Mouse (Mus musculus) forebrain, embryonic 15.5 days (tissue): ENCODE results near the gene Sgtb. TPM values are rescaled to one million over a fixed set of nuclear protein-coding genes. Genes with fewer than 3 reads are reported as not detected.
A peak's percentile ranks its signal among the peaks of the same experiment; 100 is the strongest.

Experiments used
- ATAC-seq: fragments of 200-750 bp; cut with Nextera tagmentation; replicated peaks from 2 replicates; pipeline ENCODE4 v1.8.0; 2017; ENCODE audit warnings: mild to moderate bottlenecking, moderate TSS enrichment, moderate library complexity
- H3K27ac ChIP-seq: fragments of 300-500 bp; sonication (generic); replicated peaks from 2 replicates; pipeline ENCODE4 v1.5.1; 2015; ENCODE audit warnings: mild to moderate bottlenecking, inconsistent platforms
- H3K27me3 ChIP-seq: fragments of 300-500 bp; sonication (generic); 2 replicates; pipeline ENCODE4 v1.6.1; 2015; ENCODE audit warnings: inconsistent platforms
- H3K36me3 ChIP-seq: fragments of 300-500 bp; sonication (generic); 2 replicates; pipeline ENCODE4 v1.6.1; 2015; ENCODE audit warnings: mild to moderate bottlenecking, inconsistent platforms
- H3K4me1 ChIP-seq: fragments of 300-500 bp; sonication (generic); 2 replicates; pipeline ENCODE4 v1.6.1; 2015; ENCODE audit warnings: inconsistent platforms
- H3K4me2 ChIP-seq: fragments of 300-500 bp; sonication (generic); replicated peaks from 2 replicates; pipeline ENCODE4 v1.6.1; 2015; ENCODE audit warnings: mild to moderate bottlenecking, inconsistent platforms
- H3K4me3 ChIP-seq: fragments of 300-500 bp; sonication (generic); 2 replicates; pipeline ENCODE4 v1.5.1; 2015; ENCODE audit warnings: mild to moderate bottlenecking, inconsistent platforms
- H3K9ac ChIP-seq: fragments of 300-500 bp; sonication (generic); replicated peaks from 2 replicates; pipeline ENCODE4 v1.6.1; 2015; ENCODE audit warnings: mild to moderate bottlenecking, inconsistent platforms
- H3K9me3 ChIP-seq: fragments of 300-500 bp; sonication (generic); 2 replicates; pipeline ENCODE4 v1.6.1; 2016; ENCODE audit warnings: inconsistent platforms
- WGBS: fragments of 180-500 bp; shearing (Covaris S2); methylation state at CpG from one replicate; pipeline ENCODE4 v1.1.7; 2015; ENCODE audit warnings: mixed read lengths; 5-methylcytosine and 5-hydroxymethylcytosine counted together
- polyA plus RNA-seq: library from polyadenylated mRNA; unstranded; fragments of >200 nt; fragmentation: Nextera tagmentation; extraction: Ambion mirVana; gene quantifications from 2 replicates; pipeline ENCODE4 v1.2.1, GENCODE M21; 2015

Sgtb gene
- 32.2 and 34.4 TPM in 2 replicates for polyA plus RNA-seq

GRCm38 (mm10) chr13:104109288-104109815, at the start of gene Sgtb, which contains the start of gene Nln:
TSS of gene Sgtb (plus strand) at chr13:104109741.
TSS of gene Nln (minus strand) at chr13:104109614.
- peaks cover 26% of the 10 kb centered on the region for H3K4me1 ChIP-seq
- ATAC-seq: peak; percentile 96

DNA sequence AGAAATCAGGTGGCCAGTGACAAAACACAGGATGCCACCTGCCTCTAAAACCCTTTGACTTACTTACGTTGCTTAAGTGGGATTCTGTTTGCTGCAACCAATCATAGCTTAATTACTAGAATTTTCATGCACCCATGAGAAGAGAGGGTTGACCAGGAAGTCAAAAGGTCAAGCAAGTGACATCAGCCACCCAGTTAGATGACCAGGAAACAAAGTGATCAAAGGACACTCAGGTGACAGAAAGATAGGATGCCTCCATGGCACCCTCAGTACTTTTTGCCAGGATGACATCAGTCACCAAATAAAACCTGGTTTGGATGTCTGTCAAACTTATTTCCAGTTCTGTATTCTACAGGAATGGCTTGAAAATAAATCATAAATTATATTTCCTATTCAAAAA, 49.3 kb upstream of the Sgtb start:
- 79% methylated on average over 1 of the region's 1 CpGs for WGBS
- no peak overlapping the region for H3K9ac ChIP-seq
- no peaks in the 10 kb centered on the region for H3K9me3 ChIP-seq
- no peaks in the 10 kb centered on the region for H3K27me3 ChIP-seq
- no peak overlapping the region for H3K27ac ChIP-seq
- 0 out of 2 replicates have a peak, but pooled peaks cover 3% of the 10 kb centered on the region for H3K4me1 ChIP-seq
- no peak overlapping the region for H3K4me3 ChIP-seq
- no peak overlapping the region for H3K4me2 ChIP-seq
- ATAC-seq: no peak
- peaks cover 6% of the 10 kb centered on the region; the same call in 1 of the 2 replicates for H3K36me3 ChIP-seq

More at GRCm38 (mm10) chr13:104109288-104109815, at the start of gene Sgtb, which contains the start of gene Nln:
- Histone ChIP-seq H3K4me3 (peak within 1 kb of the TSS; percentile 83), H3K36me3 (peaks cover 4% of the 10 kb centered on the region; the same call in 1 of the 2 replicates), H3K27me3 (no peaks in the 10 kb centered on the region), H3K9ac (peak within 1 kb of the TSS; percentile 74), H3K9me3 (no peaks in the 10 kb centered on the region), H3K4me2 (peak within 1 kb of the TSS; percentile 91), H3K27ac (peak within 1 kb of the TSS; percentile 88)
- WGBS: under 1% methylated on average over 32 of the region's 44 CpGs

DNA sequence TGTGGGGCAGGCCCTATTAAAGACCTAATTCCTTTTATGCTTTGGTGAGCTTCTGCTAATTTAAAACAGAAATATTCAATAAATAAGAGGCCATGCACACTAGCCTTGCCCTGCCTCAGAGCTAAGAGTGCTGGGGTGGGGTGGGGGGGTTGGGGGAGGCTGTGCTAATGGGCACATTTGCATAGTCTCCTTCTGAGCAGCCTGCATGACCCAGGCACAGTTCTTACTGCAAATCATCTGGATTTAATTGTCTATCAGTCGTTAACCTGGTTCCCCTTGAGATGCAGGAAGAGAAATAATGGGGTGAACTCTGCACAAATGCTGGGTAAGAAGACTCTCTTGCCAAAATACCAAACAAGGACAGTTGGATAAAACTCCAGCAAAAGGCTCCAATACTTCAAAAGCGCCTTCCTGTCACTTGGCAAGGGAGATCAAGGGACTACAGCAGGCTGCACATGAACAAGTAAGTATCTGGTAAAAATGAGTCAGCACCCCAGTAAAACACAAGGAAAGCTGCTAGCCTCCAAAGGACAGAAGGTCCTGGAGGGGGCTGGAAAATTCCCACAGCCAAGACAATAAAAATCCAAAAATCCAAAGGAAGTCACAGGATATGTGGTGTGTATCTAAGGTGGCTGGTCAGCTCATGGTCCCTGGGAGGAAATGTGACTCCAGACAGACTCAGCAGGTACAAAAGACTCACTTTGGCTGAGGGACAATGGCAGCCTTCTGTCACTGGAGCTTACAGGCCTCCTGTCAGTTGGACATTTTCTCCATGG, 47.4 kb upstream of the Sgtb start:
- Histone ChIP-seq H3K9me3 (no peaks in the 10 kb centered on the region), H3K9ac (no peak overlapping the region), H3K4me3 (no peak overlapping the region), H3K27ac (no peak overlapping the region), H3K4me2 (no peak overlapping the region), H3K27me3 (no peaks in the 10 kb centered on the region), H3K4me1 (0 out of 2 replicates have a peak, but pooled peaks cover 3% of the 10 kb centered on the region), H3K36me3 (peaks cover 9% of the 10 kb centered on the region; the same call in 1 of the 2 replicates)
- WGBS: 21% methylated on average over 2 of the region's 2 CpGs
- ATAC-seq: peak; percentile 48; the same call in 1 of the 2 replicates

DNA sequence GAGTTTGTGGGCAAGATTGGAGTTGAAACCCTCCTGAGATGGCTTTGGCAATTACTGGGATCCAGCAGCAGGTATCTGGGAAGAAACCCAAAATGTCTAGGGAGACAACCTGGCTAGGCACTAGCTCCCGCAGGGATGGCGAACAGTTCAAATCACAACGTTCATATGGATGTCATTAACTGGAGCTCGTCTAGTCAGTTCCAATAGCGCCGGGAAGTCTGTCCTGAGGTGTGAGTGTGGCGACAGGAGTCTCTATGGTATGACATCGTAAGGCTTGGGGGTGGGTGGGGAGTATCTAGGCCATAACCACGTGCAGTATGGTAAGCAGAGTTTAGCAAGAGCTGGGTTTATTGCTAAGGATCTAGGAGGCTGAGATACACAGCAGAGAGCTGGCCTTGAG, 46.5 kb upstream of the Sgtb start:
- ATAC-seq: no peak
- Histone ChIP-seq H3K27me3 (no peaks in the 10 kb centered on the region), H3K9ac (no peak overlapping the region), H3K36me3 (peaks cover 16% of the 10 kb centered on the region; the same call in 1 of the 2 replicates), H3K27ac (no peak overlapping the region), H3K9me3 (no peaks in the 10 kb centered on the region), H3K4me3 (no peak overlapping the region), H3K4me1 (0 out of 2 replicates have a peak, but pooled peaks cover 3% of the 10 kb centered on the region), H3K4me2 (no peak overlapping the region)
- WGBS: 82% methylated on average over 9 of the region's 9 CpGs

DNA sequence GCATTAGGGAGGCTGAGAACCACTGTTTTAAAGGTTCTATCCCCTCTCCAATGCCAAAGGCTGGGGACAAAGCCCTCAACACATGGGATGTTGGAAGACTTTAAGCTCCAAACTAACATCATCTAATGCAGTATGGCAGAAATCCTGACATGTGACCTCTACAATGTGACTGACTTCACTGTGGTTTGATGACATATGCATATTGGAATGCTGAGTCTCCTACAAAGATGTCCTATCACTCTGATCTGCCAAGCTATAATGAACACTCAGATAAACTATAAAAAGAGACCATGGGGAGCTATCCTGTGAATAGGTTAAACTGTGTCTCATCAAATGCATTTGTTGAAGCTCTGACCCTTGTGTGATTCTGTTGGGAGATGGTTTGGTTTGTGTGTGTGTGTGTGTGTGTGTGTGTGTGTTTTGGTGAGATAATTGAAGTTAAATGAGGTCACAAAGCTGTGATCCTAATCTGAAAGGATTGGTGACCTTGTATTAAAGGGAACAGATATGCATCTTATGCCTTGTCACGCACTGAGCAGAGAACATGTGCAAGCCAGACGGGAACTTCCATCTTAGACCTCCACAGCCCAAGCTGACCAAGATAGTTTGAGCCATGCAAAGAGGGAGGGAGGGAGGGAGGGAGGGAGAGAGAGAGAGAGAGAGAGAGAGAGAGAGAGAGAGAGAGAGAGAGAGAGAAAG, 43.7 kb upstream of the Sgtb start:
- no peak overlapping the region for H3K4me2 ChIP-seq
- 90% methylated on average over 2 of the region's 2 CpGs for WGBS

DNA sequence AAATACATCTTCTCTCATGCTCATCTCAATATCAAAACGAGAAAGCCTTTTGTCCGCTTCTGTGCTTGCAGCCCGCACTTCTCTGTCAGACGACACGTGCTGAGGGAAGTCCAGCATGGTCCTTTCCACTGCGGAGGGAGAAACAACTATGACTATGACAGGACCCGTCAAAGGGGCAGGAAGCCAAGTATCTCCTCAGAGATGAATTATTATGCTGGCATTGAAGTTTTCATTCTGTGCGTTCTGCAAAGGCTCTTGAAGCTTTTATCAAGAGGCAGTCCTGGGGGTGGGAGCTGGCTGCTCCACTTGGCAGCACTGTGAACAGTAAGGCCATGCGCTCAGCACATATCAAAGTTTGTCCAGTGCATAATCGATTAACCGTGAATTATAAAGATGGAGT, 40.3 kb upstream of the Sgtb start:
- ATAC-seq: no peak
- H3K9me3 ChIP-seq: no peaks in the 10 kb centered on the region
- no peaks in the 10 kb centered on the region for H3K27me3 ChIP-seq
- no peak overlapping the region for H3K9ac ChIP-seq
- 91% methylated on average over 11 of the region's 11 CpGs for WGBS
- no peak overlapping the region for H3K27ac ChIP-seq
- H3K4me3 ChIP-seq: no peak overlapping the region
- H3K36me3 ChIP-seq: peaks cover 25% of the 10 kb centered on the region; the same call in 1 of the 2 replicates
- H3K4me1 ChIP-seq: no peaks in the 10 kb centered on the region
- no peak overlapping the region for H3K4me2 ChIP-seq

More for the DNA sequence above, 43.7 kb upstream of the Sgtb start:
- H3K4me1 ChIP-seq: 0 out of 2 replicates have a peak, but pooled peaks cover 3% of the 10 kb centered on the region
- H3K36me3 ChIP-seq: peaks cover 27% of the 10 kb centered on the region; the same call in 1 of the 2 replicates
- no peaks in the 10 kb centered on the region for H3K27me3 ChIP-seq
- H3K9me3 ChIP-seq: no peaks in the 10 kb centered on the region
- ATAC-seq: no peak
- no peak overlapping the region for H3K9ac ChIP-seq
- no peak overlapping the region for H3K4me3 ChIP-seq
- no peak overlapping the region for H3K27ac ChIP-seq

DNA sequence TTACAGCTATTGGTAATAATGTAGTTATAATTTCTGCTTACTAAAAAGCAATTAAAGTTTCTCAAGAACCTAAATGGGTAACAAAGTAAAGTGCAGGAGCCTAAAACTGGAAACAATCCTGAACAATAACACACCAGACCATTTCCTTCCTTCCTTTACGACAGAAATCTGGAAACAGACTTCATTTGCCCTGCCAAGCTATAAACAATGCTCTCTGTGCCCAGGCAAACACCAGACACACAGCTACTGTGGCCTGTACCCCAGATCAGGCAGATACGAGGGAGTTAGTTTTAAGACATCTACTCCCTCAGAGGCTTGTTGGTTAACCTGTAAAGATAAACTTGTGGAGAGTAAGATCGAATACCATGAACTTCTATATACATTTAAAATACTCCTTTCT, 38.8 kb upstream of the Sgtb start:
- Histone ChIP-seq H3K9me3 (no peaks in the 10 kb centered on the region), H3K4me1 (no peaks in the 10 kb centered on the region), H3K27ac (no peak overlapping the region), H3K4me2 (no peak overlapping the region), H3K36me3 (peaks cover 23% of the 10 kb centered on the region; the same call in 1 of the 2 replicates), H3K27me3 (no peaks in the 10 kb centered on the region), H3K4me3 (no peak overlapping the region), H3K9ac (no peak overlapping the region)
- ATAC-seq: no peak
- WGBS: 72% methylated on average over 3 of the region's 3 CpGs

DNA sequence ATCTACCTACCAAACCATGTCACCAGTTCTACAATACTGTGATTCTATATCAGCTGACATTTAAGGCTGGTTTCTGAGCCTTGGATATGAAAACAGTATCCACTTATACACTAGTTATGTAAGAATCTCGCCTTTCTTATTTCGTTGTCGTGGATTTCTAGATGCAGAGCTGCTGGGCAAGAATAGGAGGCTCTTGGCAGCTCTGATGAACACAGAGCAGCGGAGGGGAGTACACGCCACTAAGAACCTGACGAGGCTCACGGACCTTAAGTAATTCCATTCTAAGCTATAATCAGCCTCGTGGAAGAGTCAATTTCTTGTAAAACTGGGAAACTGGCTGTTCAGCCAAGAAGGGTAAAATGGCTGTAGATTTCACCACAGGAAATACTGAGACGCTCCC, 37.2 kb upstream of the Sgtb start:
- Histone ChIP-seq H3K4me1 (no peaks in the 10 kb centered on the region), H3K27ac (no peak overlapping the region), H3K4me3 (no peak overlapping the region), H3K36me3 (peaks cover 20% of the 10 kb centered on the region; the same call in 1 of the 2 replicates), H3K27me3 (no peaks in the 10 kb centered on the region), H3K4me2 (no peak overlapping the region), H3K9ac (no peak overlapping the region), H3K9me3 (no peaks in the 10 kb centered on the region)
- ATAC-seq: no peak
- WGBS: 74% methylated on average over 9 of the region's 9 CpGs

- Histone ChIP-seq H3K9ac (no peak overlapping the region), H3K9me3 (no peaks in the 10 kb centered on the region), H3K27me3 (no peaks in the 10 kb centered on the region), H3K4me2 (no peak overlapping the region), H3K27ac (no peak overlapping the region), H3K4me3 (no peak overlapping the region), H3K36me3 (peaks cover 4% of the 10 kb centered on the region; the same call in 1 of the 2 replicates), H3K4me1 (no peaks in the 10 kb centered on the region)
- 94% methylated on average over 8 of the region's 8 CpGs for WGBS
- no peak for ATAC-seq
Measured at GRCm38 (mm10) chr13:104074230-104074629, 35.3 kb upstream of the Sgtb start.

DNA sequence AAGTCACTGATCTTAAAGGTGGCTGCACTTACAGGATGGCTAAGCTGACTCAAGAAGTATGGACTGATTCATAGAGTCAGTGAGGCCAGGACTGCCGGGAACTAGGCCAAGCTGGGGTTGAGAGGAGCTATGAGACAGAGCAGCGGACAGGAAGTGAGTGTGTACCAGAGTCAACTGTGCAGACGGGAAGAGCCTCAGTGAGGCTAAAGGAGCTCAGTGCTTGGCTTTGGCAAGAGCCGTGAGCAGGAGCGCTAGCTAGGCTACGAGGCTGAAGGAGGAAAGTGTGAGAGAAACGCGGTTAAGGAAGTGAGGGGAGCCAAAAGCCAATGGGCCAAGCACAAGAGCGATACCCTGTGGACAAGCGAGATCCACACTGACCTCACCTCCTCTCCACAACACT, 34.8 kb upstream of the Sgtb start:
- Histone ChIP-seq H3K27me3 (no peaks in the 10 kb centered on the region), H3K4me3 (no peak overlapping the region), H3K4me1 (no peaks in the 10 kb centered on the region), H3K27ac (no peak overlapping the region), H3K9ac (no peak overlapping the region), H3K9me3 (no peaks in the 10 kb centered on the region), H3K36me3 (peaks cover 4% of the 10 kb centered on the region; the same call in 1 of the 2 replicates), H3K4me2 (no peak overlapping the region)
- 87% methylated on average over 10 of the region's 10 CpGs for WGBS
- no peak for ATAC-seq

DNA sequence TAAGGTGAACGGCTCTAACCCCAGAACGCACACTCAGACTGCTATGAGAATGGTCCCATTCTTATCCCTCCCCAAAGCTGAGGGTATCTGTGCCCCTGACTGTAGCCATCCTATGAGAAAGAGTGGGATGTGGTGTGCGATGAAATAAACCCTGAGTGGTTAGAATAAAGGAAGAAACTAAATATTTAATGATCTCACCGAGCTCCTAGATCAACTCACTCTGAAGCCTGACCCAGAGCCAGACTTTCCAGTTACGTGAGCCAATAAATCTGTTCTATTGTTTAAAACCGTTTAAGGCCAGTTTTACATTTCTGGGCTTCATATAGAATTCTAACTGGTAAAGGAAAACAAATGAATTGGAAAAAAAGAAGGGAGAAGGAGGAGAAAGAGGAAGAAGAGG, 32.5 kb upstream of the Sgtb start:
- H3K9ac ChIP-seq: no peak overlapping the region
- no peak for ATAC-seq
- H3K4me1 ChIP-seq: no peaks in the 10 kb centered on the region
- no peak overlapping the region for H3K27ac ChIP-seq
- 68% methylated on average over 6 of the region's 6 CpGs for WGBS
- no peak overlapping the region for H3K4me2 ChIP-seq
- peaks cover 2% of the 10 kb centered on the region; the same call in 1 of the 2 replicates for H3K36me3 ChIP-seq
- H3K9me3 ChIP-seq: no peaks in the 10 kb centered on the region
- no peak overlapping the region for H3K4me3 ChIP-seq
- H3K27me3 ChIP-seq: no peaks in the 10 kb centered on the region

GRCm38 (mm10) chr13:104082504-104082903, 27.0 kb upstream of the Sgtb start:
- WGBS: 93% methylated on average over 7 of the region's 7 CpGs
- Histone ChIP-seq H3K36me3 (no peaks in the 10 kb centered on the region), H3K4me1 (no peaks in the 10 kb centered on the region), H3K4me2 (no peak overlapping the region), H3K27ac (no peak overlapping the region), H3K9ac (no peak overlapping the region), H3K9me3 (no peaks in the 10 kb centered on the region), H3K27me3 (no peaks in the 10 kb centered on the region), H3K4me3 (no peak overlapping the region)
- ATAC-seq: no peak
